Mouse (Mus musculus) common myeloid progenitor, adult 5-6 weeks (primary cell): ENCODE results near the gene Aldh1l1. TPM values are rescaled to one million over a fixed set of nuclear protein-coding genes. Genes with fewer than 3 reads are reported as not detected.

Experiments used
- ATAC-seq: replicated peaks from 2 replicates; pipeline ENCODE4 v1.8.0; 2016; ENCODE audit warnings: low read depth, mild to moderate bottlenecking, moderate TSS enrichment, inconsistent platforms; ENCODE audit not compliant: poor library complexity, severe bottlenecking
- total RNA-seq: library from RNA; stranded (forward); fragments of 200-1000, 187-1606 nt; gene quantifications from 2 replicates; pipeline ENCODE4 v1.2.3, GENCODE M21; 2017

The Aldh1l1 gene
- 3.5 and 3.7 TPM in 2 replicates for total RNA-seq

GRCm38 (mm10) chr6:90486176-90486921 lies at the start of gene Aldh1l1:
Gene Aldh1l1 (plus strand): TSS chr6:90486427.
- ATAC-seq = no peak

- no peak for ATAC-seq
Measured at GRCm38 (mm10) chr6:90437041-90437440, 49.2 kb upstream of the Aldh1l1 start.

GRCm38 (mm10) chr6:90446883-90447282 lies 39.3 kb upstream of the Aldh1l1 start:
- ATAC-seq = no peak

GRCm38 (mm10) chr6:90450179-90450578 lies 36.0 kb upstream of the Aldh1l1 start:
- 0 out of 2 replicates have a peak, but pooled peaks have one; percentile 50 for ATAC-seq

GRCm38 (mm10) chr6:90450697-90451096 lies 35.5 kb upstream of the Aldh1l1 start:
- ATAC-seq = no peak

GRCm38 (mm10) chr6:90451512-90451911 lies 34.7 kb upstream of the Aldh1l1 start:
- no peak for ATAC-seq

- ATAC-seq = no peak
Measured at GRCm38 (mm10) chr6:90452603-90453002, 33.6 kb upstream of the Aldh1l1 start.

GRCm38 (mm10) chr6:90453751-90454150 lies 32.5 kb upstream of the Aldh1l1 start:
- no peak for ATAC-seq

GRCm38 (mm10) chr6:90457421-90457820 lies 28.8 kb upstream of the Aldh1l1 start:
- no peak for ATAC-seq

- ATAC-seq = no peak
Measured at GRCm38 (mm10) chr6:90461181-90461580, 25.0 kb upstream of the Aldh1l1 start.

- ATAC-seq = no peak; the same call in 1 of the 2 replicates
Measured at GRCm38 (mm10) chr6:90461771-90462170, 24.5 kb upstream of the Aldh1l1 start.

GRCm38 (mm10) chr6:90462181-90462706 lies 24.0 kb upstream of the Aldh1l1 start, which contains the start of gene Klf15:
Gene Klf15 (plus strand): TSS chr6:90462576.
- peak; percentile 39; the same call in 1 of the 2 replicates for ATAC-seq

GRCm38 (mm10) chr6:90462841-90463227 lies 23.4 kb upstream of the Aldh1l1 start:
- no peak; the same call in 1 of the 2 replicates for ATAC-seq

GRCm38 (mm10) chr6:90463228-90463862 lies 22.9 kb upstream of the Aldh1l1 start:
- peak; percentile 54; the same call in 1 of the 2 replicates for ATAC-seq

GRCm38 (mm10) chr6:90463890-90464421 lies 22.3 kb upstream of the Aldh1l1 start:
- no peak for ATAC-seq

GRCm38 (mm10) chr6:90465028-90465640 lies 21.1 kb upstream of the Aldh1l1 start:
- no peak for ATAC-seq

GRCm38 (mm10) chr6:90466079-90466478 lies 20.1 kb upstream of the Aldh1l1 start:
- no peak for ATAC-seq

GRCm38 (mm10) chr6:90466847-90467410 lies 19.3 kb upstream of the Aldh1l1 start:
- no peak for ATAC-seq

- no peak for ATAC-seq
Measured at GRCm38 (mm10) chr6:90468216-90468615, 18.0 kb upstream of the Aldh1l1 start.

GRCm38 (mm10) chr6:90469041-90469440 lies 17.2 kb upstream of the Aldh1l1 start:
- no peak for ATAC-seq
